Mouse (Mus musculus): ENCODE data around the gene Ttc16. TPM values are rescaled to one million over a fixed set of nuclear protein-coding genes. Genes with fewer than 3 reads are reported as not detected.

The Ttc16 gene
- polyA plus RNA-seq, 1 experiment, result 1.1 TPM

- no peaks in the 10 kb centered on the region; the same call in 1 of the 2 replicates for H3K4me1 ChIP-seq (ENCODE audit: control insufficient read depth, insufficient read depth, low read length)
- H3K27ac ChIP-seq (ENCODE audit: insufficient read depth, low read depth, low read length), result no peak overlapping the region
- H3K27me3 ChIP-seq (replicated peaks; ENCODE audit: control insufficient read depth, insufficient read depth, low read length), result no peaks in the 10 kb centered on the region
- no peak for TF ChIP-seq CTCF (conservative IDR thresholded peaks at IDR 0.05; ENCODE audit: insufficient read depth, insufficient read length, low read depth, low read length)
- no peak overlapping the region for H3K4me3 ChIP-seq (ENCODE audit: insufficient read depth, low read depth, low read length)
- H3K36me3 ChIP-seq (ENCODE audit: control insufficient read depth, insufficient read depth, low read length), result no peaks in the 10 kb centered on the region
- WGBS, result 94% methylated on average over 6 of the region's 6 CpGs
- DNase-seq, result no peak
These were observed 4.3 kb upstream of the Ttc16 start for GRCm38 (mm10) chr2:32779714-32780113.

- no peak overlapping the region for H3K4me3 ChIP-seq (ENCODE audit: insufficient read depth, low read depth, low read length)
- H3K36me3 ChIP-seq (ENCODE audit: control insufficient read depth, insufficient read depth, low read length), result no peaks in the 10 kb centered on the region
- no peaks in the 10 kb centered on the region; the same call in 1 of the 2 replicates for H3K4me1 ChIP-seq (ENCODE audit: control insufficient read depth, insufficient read depth, low read length)
- no peak overlapping the region for H3K27ac ChIP-seq (ENCODE audit: insufficient read depth, low read depth, low read length)
- no peak for TF ChIP-seq POLR2A (IDR thresholded peaks at IDR 0.05; ENCODE audit: low read depth, low read length)
- TF ChIP-seq CTCF (conservative IDR thresholded peaks at IDR 0.05; ENCODE audit: insufficient read depth, insufficient read length, low read depth, low read length), result peak; percentile 81
- 26% methylated on average over 8 of the region's 8 CpGs for WGBS
- DNase-seq, result peak; percentile 63
- no peaks in the 10 kb centered on the region for H3K27me3 ChIP-seq (replicated peaks; ENCODE audit: control insufficient read depth, insufficient read depth, low read length)
These were observed 3.7 kb upstream of the Ttc16 start for GRCm38 (mm10) chr2:32779131-32779530.

- no peak overlapping the region for H3K4me3 ChIP-seq (ENCODE audit: insufficient read depth, low read depth, low read length)
- no peaks in the 10 kb centered on the region for H3K36me3 ChIP-seq (ENCODE audit: control insufficient read depth, insufficient read depth, low read length)
- TF ChIP-seq CTCF (conservative IDR thresholded peaks at IDR 0.05; ENCODE audit: insufficient read depth, insufficient read length, low read depth, low read length), result no peak
- TF ChIP-seq POLR2A (IDR thresholded peaks at IDR 0.05; ENCODE audit: low read depth, low read length), result no peak
- WGBS, result 94% methylated on average over 6 of the region's 6 CpGs
- H3K27ac ChIP-seq (ENCODE audit: insufficient read depth, low read depth, low read length), result no peak overlapping the region
- no peaks in the 10 kb centered on the region for H3K27me3 ChIP-seq (replicated peaks; ENCODE audit: control insufficient read depth, insufficient read depth, low read length)
- no peak for DNase-seq
- H3K4me1 ChIP-seq (ENCODE audit: control insufficient read depth, insufficient read depth, low read length), result no peaks in the 10 kb centered on the region; the same call in 1 of the 2 replicates
These were observed 2.6 kb upstream of the Ttc16 start for GRCm38 (mm10) chr2:32778081-32778480.

- H3K36me3 ChIP-seq (ENCODE audit: control insufficient read depth, insufficient read depth, low read length), result no peaks in the 10 kb centered on the region
- TF ChIP-seq CTCF (conservative IDR thresholded peaks at IDR 0.05; ENCODE audit: insufficient read depth, insufficient read length, low read depth, low read length) (no peak), POLR2A (IDR thresholded peaks at IDR 0.05; ENCODE audit: low read depth, low read length) (no peak)
- 24% methylated on average over 22 of the region's 22 CpGs for WGBS
- H3K27me3 ChIP-seq (replicated peaks; ENCODE audit: control insufficient read depth, insufficient read depth, low read length), result no peaks in the 10 kb centered on the region
- H3K4me3 ChIP-seq (ENCODE audit: insufficient read depth, low read depth, low read length), result no peak overlapping the region
- H3K27ac ChIP-seq (ENCODE audit: insufficient read depth, low read depth, low read length), result no peak overlapping the region
- DNase-seq, result no peak
- H3K4me1 ChIP-seq (ENCODE audit: control insufficient read depth, insufficient read depth, low read length), result no peaks in the 10 kb centered on the region; the same call in 1 of the 2 replicates
These were observed 759 bp upstream of the Ttc16 start for GRCm38 (mm10) chr2:32776192-32776591.

GRCm38 (mm10) chr2:32772626-32773279 lies 2.7 kb downstream of the Ttc16 start:
- H3K4me3 ChIP-seq (ENCODE audit: insufficient read depth, low read depth, low read length), result no peak overlapping the region
- H3K27ac ChIP-seq (ENCODE audit: insufficient read depth, low read depth, low read length), result no peak overlapping the region
- TF ChIP-seq POLR2A (IDR thresholded peaks at IDR 0.05; ENCODE audit: low read depth, low read length), result no peak
- no peaks in the 10 kb centered on the region for H3K36me3 ChIP-seq (ENCODE audit: control insufficient read depth, insufficient read depth, low read length)
- 85% methylated on average over 8 of the region's 8 CpGs for WGBS
- no peak for DNase-seq
- H3K27me3 ChIP-seq (replicated peaks; ENCODE audit: control insufficient read depth, insufficient read depth, low read length), result no peaks in the 10 kb centered on the region
- H3K4me1 ChIP-seq (ENCODE audit: control insufficient read depth, insufficient read depth, low read length), result no peaks in the 10 kb centered on the region; the same call in 1 of the 2 replicates

- Histone ChIP-seq H3K27me3 (replicated peaks; ENCODE audit: control insufficient read depth, insufficient read depth, low read length) (no peaks in the 10 kb centered on the region), H3K27ac (ENCODE audit: insufficient read depth, low read depth, low read length) (no peak overlapping the region), H3K4me3 (ENCODE audit: insufficient read depth, low read depth, low read length) (no peak overlapping the region), H3K36me3 (ENCODE audit: control insufficient read depth, insufficient read depth, low read length) (no peaks in the 10 kb centered on the region), H3K4me1 (ENCODE audit: control insufficient read depth, insufficient read depth, low read length) (no peaks in the 10 kb centered on the region; the same call in 1 of the 2 replicates)
- WGBS, result 29% methylated on average over 12 of the region's 12 CpGs
- DNase-seq, result peak; percentile 58
- TF ChIP-seq CTCF (conservative IDR thresholded peaks at IDR 0.05; ENCODE audit: insufficient read depth, insufficient read length, low read depth, low read length), result peak; percentile 36; the same call in 1 of the 2 replicates
- TF ChIP-seq POLR2A (IDR thresholded peaks at IDR 0.05; ENCODE audit: low read depth, low read length), result no peak
These were observed 3.5 kb downstream of the Ttc16 start for GRCm38 (mm10) chr2:32771886-32772285.

- Histone ChIP-seq H3K27ac (ENCODE audit: insufficient read depth, low read depth, low read length) (no peak overlapping the region), H3K36me3 (ENCODE audit: control insufficient read depth, insufficient read depth, low read length) (no peaks in the 10 kb centered on the region), H3K4me1 (ENCODE audit: control insufficient read depth, insufficient read depth, low read length) (no peaks in the 10 kb centered on the region), H3K27me3 (replicated peaks; ENCODE audit: control insufficient read depth, insufficient read depth, low read length) (no peaks in the 10 kb centered on the region), H3K4me3 (ENCODE audit: insufficient read depth, low read depth, low read length) (no peak overlapping the region)
- 80% methylated on average over 5 of the region's 5 CpGs for WGBS
- DNase-seq, result no peak
- TF ChIP-seq POLR2A (IDR thresholded peaks at IDR 0.05; ENCODE audit: low read depth, low read length) (no peak), CTCF (conservative IDR thresholded peaks at IDR 0.05; ENCODE audit: insufficient read depth, insufficient read length, low read depth, low read length) (no peak)
These were observed 5.9 kb downstream of the Ttc16 start for GRCm38 (mm10) chr2:32769327-32770085.

Measured in kidney, adult 2 months (tissue).